Mouse (Mus musculus) E14TG2a.4 (cell line): ENCODE results near the gene Slc25a42.

ENCODE experiments used
- H3K27me3 ChIP-seq: 2 replicates; pipeline ENCODE4 v1.6.1; 2014; ENCODE audit warnings: low read length, control low read depth; ENCODE audit not compliant: insufficient read depth
- H3K36me3 ChIP-seq: 2 replicates; pipeline ENCODE4 v1.6.1; 2014; ENCODE audit warnings: low read length, control low read depth; ENCODE audit not compliant: insufficient read depth
- H3K4me1 ChIP-seq: replicated peaks from 2 replicates; pipeline ENCODE4 v1.6.1; 2014; ENCODE audit warnings: low read depth, low read length, control low read depth
- H3K4me3 ChIP-seq: replicated peaks from 2 replicates; pipeline ENCODE4 v1.5.1; 2014; ENCODE audit warnings: mild to moderate bottlenecking, low read length
- H3K9me3 ChIP-seq: 2 replicates; pipeline ENCODE4 v1.6.1; 2014; ENCODE audit warnings: low read length, control low read depth
- CTCF ChIP-seq: conservative IDR thresholded peaks from 2 replicates; pipeline ENCODE4 v1.5.1; 2014; ENCODE audit warnings: low read length
- NANOG ChIP-seq: IDR thresholded peaks from 2 replicates; pipeline ENCODE4 v1.6.1; 2014; ENCODE audit warnings: borderline replicate concordance, low read length, mixed read lengths
- POU5F1 ChIP-seq: IDR thresholded peaks from 2 replicates; pipeline ENCODE4 v1.6.1; 2014; ENCODE audit warnings: low read length, borderline replicate concordance

Slc25a42 gene

GRCm38 (mm10) chr8:70212112-70213055 is at the start of gene Slc25a42:
TSS of gene Slc25a42 (minus strand) at chr8:70212305.
- TF ChIP-seq POU5F1: no peak
- TF ChIP-seq CTCF: no peak
- no peak for TF ChIP-seq NANOG

GRCm38 (mm10) chr8:70259043-70259442 is 46.9 kb upstream of the Slc25a42 start:
- Histone ChIP-seq H3K27me3 (no peaks in the 10 kb centered on the region), H3K9me3 (no peaks in the 10 kb centered on the region), H3K4me1 (peaks cover 39% of the 10 kb centered on the region), H3K4me3 (no peak overlapping the region), H3K36me3 (peaks cover 100% of the 10 kb centered on the region)
- TF ChIP-seq NANOG (no peak), POU5F1 (no peak), CTCF (no peak)

More at GRCm38 (mm10) chr8:70212112-70213055, at the start of gene Slc25a42:
- Histone ChIP-seq H3K36me3 (no peaks in the 10 kb centered on the region), H3K27me3 (peaks cover 5% of the 10 kb centered on the region), H3K4me3 (peak within 1 kb of the TSS; percentile 86), H3K9me3 (no peaks in the 10 kb centered on the region), H3K4me1 (peaks cover 40% of the 10 kb centered on the region)

GRCm38 (mm10) chr8:70258600-70258999 is 46.5 kb upstream of the Slc25a42 start:
- peaks cover 100% of the 10 kb centered on the region for H3K36me3 ChIP-seq
- no peaks in the 10 kb centered on the region for H3K9me3 ChIP-seq
- no peaks in the 10 kb centered on the region for H3K27me3 ChIP-seq
- H3K4me1 ChIP-seq: peaks cover 40% of the 10 kb centered on the region
- H3K4me3 ChIP-seq: no peak overlapping the region
- no peak for TF ChIP-seq CTCF
- TF ChIP-seq NANOG: no peak
- TF ChIP-seq POU5F1: no peak

- Histone ChIP-seq H3K9me3 (no peaks in the 10 kb centered on the region), H3K4me3 (no peak overlapping the region), H3K27me3 (no peaks in the 10 kb centered on the region), H3K36me3 (peaks cover 100% of the 10 kb centered on the region), H3K4me1 (peaks cover 43% of the 10 kb centered on the region)
- TF ChIP-seq POU5F1: no peak
These were observed 45.4 kb upstream of the Slc25a42 start for GRCm38 (mm10) chr8:70257456-70257855.

- Histone ChIP-seq H3K4me3 (no peak overlapping the region), H3K9me3 (no peaks in the 10 kb centered on the region), H3K27me3 (no peaks in the 10 kb centered on the region), H3K36me3 (peaks cover 100% of the 10 kb centered on the region), H3K4me1 (peaks cover 48% of the 10 kb centered on the region)
- no peak for TF ChIP-seq NANOG
- TF ChIP-seq CTCF: no peak
- TF ChIP-seq POU5F1: no peak
These were observed 42.5 kb upstream of the Slc25a42 start for GRCm38 (mm10) chr8:70254628-70255027.

- Histone ChIP-seq H3K27me3 (no peaks in the 10 kb centered on the region), H3K36me3 (peaks cover 98% of the 10 kb centered on the region), H3K4me1 (peaks cover 21% of the 10 kb centered on the region), H3K4me3 (no peak overlapping the region), H3K9me3 (no peaks in the 10 kb centered on the region)
- no peak for TF ChIP-seq CTCF
- TF ChIP-seq POU5F1: no peak
- TF ChIP-seq NANOG: no peak
These were observed 35.7 kb upstream of the Slc25a42 start for GRCm38 (mm10) chr8:70247841-70248240.

- Histone ChIP-seq H3K4me1 (peaks cover 17% of the 10 kb centered on the region), H3K36me3 (peaks cover 98% of the 10 kb centered on the region), H3K4me3 (no peak overlapping the region), H3K9me3 (no peaks in the 10 kb centered on the region), H3K27me3 (no peaks in the 10 kb centered on the region)
- TF ChIP-seq CTCF: no peak
- no peak for TF ChIP-seq POU5F1
- TF ChIP-seq NANOG: no peak
These were observed 34.5 kb upstream of the Slc25a42 start for GRCm38 (mm10) chr8:70246622-70247021.

GRCm38 (mm10) chr8:70240642-70241041 is 28.5 kb upstream of the Slc25a42 start:
- Histone ChIP-seq H3K27me3 (no peaks in the 10 kb centered on the region), H3K4me1 (peaks cover 30% of the 10 kb centered on the region), H3K9me3 (no peaks in the 10 kb centered on the region), H3K36me3 (peaks cover 98% of the 10 kb centered on the region), H3K4me3 (no peak overlapping the region)
- TF ChIP-seq POU5F1: no peak
- TF ChIP-seq CTCF: no peak
- no peak for TF ChIP-seq NANOG
